Mouse (Mus musculus): ENCODE data around the gene Gm428.
"Not testable (repeated sequence)": the region's sequence is repeated elsewhere in the genome, so short reads cannot be mapped to it uniquely, and the experiment has no call there.

Gm428 gene

GRCm38 (mm10) chr4:73683216-73683615 is at the start of gene Gm428:
TSS of gene Gm428 (plus strand) at chr4:73683516.
- DNase-seq (ENCODE audit: low spot score): not testable (repeated sequence)

- not testable (repeated sequence) for DNase-seq (ENCODE audit: low spot score)
These were observed 45.5 kb upstream of the Gm428 start, which contains the start of gene Gm11236 for GRCm38 (mm10) chr4:73637821-73638220. TSS of gene Gm11236 (plus strand) at chr4:73638121.

- DNase-seq (ENCODE audit: low spot score): not testable (repeated sequence)
These were observed 21.5 kb upstream of the Gm428 start for GRCm38 (mm10) chr4:73661864-73662263.

- DNase-seq (ENCODE audit: low spot score): not testable (repeated sequence)
These were observed 15.3 kb upstream of the Gm428 start, which contains the start of gene Gm11239 for GRCm38 (mm10) chr4:73668054-73668453. TSS of gene Gm11239 (plus strand) at chr4:73668354.

GRCm38 (mm10) chr4:73718761-73719160 is 35.4 kb downstream of the Gm428 start:
- DNase-seq (ENCODE audit: low spot score): no peak

- DNase-seq (ENCODE audit: low spot score): no peak
These were observed 36.5 kb downstream of the Gm428 start for GRCm38 (mm10) chr4:73719819-73720218.
